8 mouse cellular contexts compared by ENCODE assay signal in the genomic region with DNA sequence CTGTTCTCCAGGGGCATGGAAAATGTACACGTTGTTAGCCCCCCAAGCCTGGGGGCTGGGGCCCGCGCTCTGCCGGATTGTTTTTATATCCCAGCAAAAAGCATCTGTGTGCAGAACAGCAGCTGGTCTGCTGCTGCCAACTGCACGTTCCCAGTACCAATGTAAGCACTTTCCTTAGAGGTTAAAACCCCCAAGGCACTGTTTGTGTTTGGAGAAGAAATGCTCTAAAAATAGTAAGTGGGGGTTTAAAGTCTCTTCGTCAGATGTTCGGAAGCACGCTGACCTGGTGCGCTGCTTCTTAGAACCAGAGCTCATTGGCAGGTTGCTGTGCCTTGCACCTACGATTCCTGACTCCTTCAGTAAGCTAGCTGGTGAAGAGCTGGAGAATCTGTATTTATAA.
DNase-seq lines count a peak whose midpoint lies in the region; ATAC-seq and TF ChIP-seq lines count a peak whose summit lies in the region.

No protein-coding gene starts in this region.

- TF ChIP-seq CTCF in olfactory bulb, adult 2 months (IDR thresholded peaks at IDR 0.05; ENCODE audit: insufficient read depth, low read depth, low read length), result no peak

- peak overlapping the region; percentile 40; the same call in 1 of the 2 replicates for H3K4me2 ChIP-seq in kidney, embryonic 16.5 days (replicated peaks; ENCODE audit: low read depth, low read length)

- TF ChIP-seq POLR2A in olfactory bulb, adult 2 months (IDR thresholded peaks at IDR 0.05; ENCODE audit: insufficient read depth, low read depth, low read length), result no peak

- H3K9ac ChIP-seq in kidney, embryonic 16.5 days (replicated peaks; ENCODE audit: low read length), result no peak overlapping the region

- peak; percentile 4 for DNase-seq in layer of hippocampus, adult 11-12 months (ENCODE audit: low spot score)
- no peak for DNase-seq in layer of hippocampus, postnatal 10 days (ENCODE audit: low spot score in 2 of 2)
- no peak for DNase-seq in forebrain, embryonic 10.5 days (ENCODE audit: extremely low spot score, low spot score)
- no peak for DNase-seq in right cerebral cortex, adult 18-20 months
- DNase-seq in cerebellum, adult 11 months, result no peak
- no peak for DNase-seq in urinary bladder, postnatal 36 days (ENCODE audit: low spot score in 2 of 2)

- no peaks in the 10 kb centered on the region for H3K36me3 ChIP-seq in forebrain, embryonic 10.5 days (replicated peaks)
- H3K36me3 ChIP-seq in kidney, embryonic 16.5 days (ENCODE audit: insufficient read depth, low read length), result no peaks in the 10 kb centered on the region

- H3K4me1 ChIP-seq in forebrain, embryonic 10.5 days, result peaks cover 22% of the 10 kb centered on the region
- peaks cover 16% of the 10 kb centered on the region for H3K4me1 ChIP-seq in kidney, embryonic 16.5 days (ENCODE audit: insufficient read depth, low read length)
- H3K4me1 ChIP-seq in olfactory bulb, adult 2 months (ENCODE audit: control insufficient read depth, insufficient read depth, low read length), result peaks cover 11% of the 10 kb centered on the region; the same call in 1 of the 2 replicates

- H3K27me3 ChIP-seq in forebrain, embryonic 10.5 days (ENCODE audit: poor library complexity, severe bottlenecking), result no peaks in the 10 kb centered on the region
- H3K27me3 ChIP-seq in kidney, embryonic 16.5 days (ENCODE audit: insufficient read depth, low read length), result no peaks in the 10 kb centered on the region

- H3K9me3 ChIP-seq in forebrain, embryonic 10.5 days, result no peaks in the 10 kb centered on the region
- no peaks in the 10 kb centered on the region for H3K9me3 ChIP-seq in kidney, embryonic 16.5 days (ENCODE audit: low read length)

- 45% methylated on average over 10 of the region's 10 CpGs for WGBS in forebrain, embryonic 10.5 days
- 24% methylated on average over 10 of the region's 10 CpGs for WGBS in kidney, embryonic 16.5 days
- WGBS in olfactory bulb, adult 2 months, result 10% methylated on average over 10 of the region's 10 CpGs

- H3K27ac ChIP-seq in forebrain, embryonic 10.5 days, result peak overlapping the region; percentile 74
- no peak overlapping the region for H3K27ac ChIP-seq in kidney, embryonic 16.5 days (ENCODE audit: low read length)
- H3K27ac ChIP-seq in olfactory bulb, adult 2 months (ENCODE audit: insufficient read depth, low read depth, low read length), result 0 out of 2 replicates have a peak overlapping the region, but pooled peaks have one; percentile 40

- ATAC-seq in kidney, embryonic 16.5 days (ENCODE audit: low FRiP score, low TSS enrichment), result no peak; the same call in 1 of the 2 replicates

- H3K4me3 ChIP-seq in forebrain, embryonic 10.5 days, result peak overlapping the region; percentile 29
- H3K4me3 ChIP-seq in kidney, embryonic 16.5 days (ENCODE audit: low read length), result no peak overlapping the region
- H3K4me3 ChIP-seq in olfactory bulb, adult 2 months (ENCODE audit: insufficient read depth, low read depth, low read length), result peak overlapping the region; percentile 20; the same call in 1 of the 2 replicates
